Mouse (Mus musculus): ENCODE results near the gene Prkn. TPM values are rescaled to one million over a fixed set of nuclear protein-coding genes. Genes with fewer than 3 reads are reported as not detected.

Prkn gene
- polyA plus RNA-seq, 1 experiment from 2014 or later, result 3.5 TPM

DNA sequence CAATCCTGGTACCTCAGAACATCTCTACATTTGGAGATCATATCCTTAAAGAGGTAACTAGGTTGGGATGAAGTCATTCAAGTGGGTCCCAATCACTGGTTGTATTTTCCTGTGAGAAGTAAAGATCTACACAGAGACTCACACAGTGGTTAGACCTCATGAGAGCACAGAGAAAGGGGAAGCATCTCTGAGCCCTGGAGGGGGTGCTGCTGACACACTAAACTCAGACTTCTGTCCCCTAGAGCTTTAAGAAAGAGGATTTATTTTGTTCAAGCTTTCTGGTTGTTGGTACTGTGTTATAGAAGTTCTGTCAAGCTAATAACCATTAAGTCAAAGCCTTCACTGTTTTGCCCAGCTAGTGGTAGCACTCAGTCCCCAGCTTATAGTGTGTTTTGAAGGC, 1259.2 kb downstream of the Prkn start:
- Histone ChIP-seq H3K36me3 (ENCODE audit: control insufficient read depth, insufficient read depth, low read length) (no peaks in the 10 kb centered on the region), H3K9ac (ENCODE audit: low read length) (no peak overlapping the region)
- no peak for ATAC-seq (ENCODE audit: insufficient number of reproducible peaks, insufficient read depth, low FRiP score, low read depth)

GRCm38 (mm10) chr17:12102326-12102725, 1262.1 kb downstream of the Prkn start:
- no peak for ATAC-seq (ENCODE audit: insufficient number of reproducible peaks, insufficient read depth, low FRiP score, low read depth)
- no peaks in the 10 kb centered on the region for H3K27me3 ChIP-seq (ENCODE audit: control insufficient read depth, insufficient read depth, low read length)
- no peak overlapping the region for H3K27ac ChIP-seq (replicated peaks in 1 of 2; ENCODE audit: control insufficient read depth in 1 of 2, insufficient read depth in 1 of 2, low read depth in 2 of 2, low read length in 2 of 2)
- H3K4me2 ChIP-seq (ENCODE audit: low read length), result no peak overlapping the region
- no peaks in the 10 kb centered on the region for H3K36me3 ChIP-seq (ENCODE audit: control insufficient read depth, insufficient read depth, low read length)
- no peak overlapping the region for H3K9ac ChIP-seq (ENCODE audit: low read length)
- no peak overlapping the region for H3K4me3 ChIP-seq (ENCODE audit: control insufficient read depth in 1 of 2, insufficient read depth in 1 of 2, low read depth in 1 of 2, low read length in 2 of 2)
- 91% methylated on average over 10 of the region's 10 CpGs for WGBS
- H3K9me3 ChIP-seq (ENCODE audit: control insufficient read depth, low read length), result 0 out of 2 replicates have a peak, but pooled peaks cover 4% of the 10 kb centered on the region
- no peaks in the 10 kb centered on the region for H3K4me1 ChIP-seq (ENCODE audit: control insufficient read depth in 2 of 2, insufficient read depth in 2 of 2, low read length in 2 of 2)

More for the DNA sequence above, 1259.2 kb downstream of the Prkn start:
- H3K9me3 ChIP-seq (ENCODE audit: control insufficient read depth, low read length), result 0 out of 2 replicates have a peak, but pooled peaks cover 4% of the 10 kb centered on the region
- H3K27me3 ChIP-seq (ENCODE audit: control insufficient read depth, insufficient read depth, low read length), result no peaks in the 10 kb centered on the region
- no peaks in the 10 kb centered on the region for H3K4me1 ChIP-seq (ENCODE audit: control insufficient read depth in 2 of 2, insufficient read depth in 2 of 2, low read length in 2 of 2)
- H3K4me2 ChIP-seq (ENCODE audit: low read length), result no peak overlapping the region
- H3K27ac ChIP-seq (replicated peaks in 1 of 2; ENCODE audit: control insufficient read depth in 1 of 2, insufficient read depth in 1 of 2, low read depth in 2 of 2, low read length in 2 of 2), result no peak overlapping the region
- H3K4me3 ChIP-seq (ENCODE audit: control insufficient read depth in 1 of 2, insufficient read depth in 1 of 2, low read depth in 1 of 2, low read length in 2 of 2), result no peak overlapping the region

DNA sequence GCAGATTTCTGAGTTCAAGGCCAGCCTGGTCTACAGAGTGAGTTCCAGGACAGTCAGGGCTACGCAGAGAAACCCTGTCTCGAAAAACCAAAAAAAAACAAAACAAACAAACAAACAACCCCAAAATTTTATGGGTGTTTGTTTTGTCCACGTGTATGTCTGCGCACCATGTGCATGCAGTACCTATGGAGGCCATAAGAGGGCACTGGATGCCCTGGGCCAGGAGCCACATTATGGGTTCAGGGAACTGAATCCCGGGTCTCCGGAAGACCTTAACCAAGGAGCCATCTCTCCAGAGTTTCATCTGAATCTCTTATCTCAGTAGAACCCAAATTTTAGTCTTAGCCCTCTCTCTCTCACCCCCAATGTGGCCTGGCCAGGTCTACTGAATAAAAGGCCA, 1263.6 kb downstream of the Prkn start:
- WGBS, result 75% methylated on average over 6 of the region's 6 CpGs
- Histone ChIP-seq H3K27ac (replicated peaks in 1 of 2; ENCODE audit: control insufficient read depth in 1 of 2, insufficient read depth in 1 of 2, low read depth in 2 of 2, low read length in 2 of 2) (no peak overlapping the region), H3K9ac (ENCODE audit: low read length) (no peak overlapping the region), H3K36me3 (ENCODE audit: control insufficient read depth, insufficient read depth, low read length) (no peaks in the 10 kb centered on the region), H3K4me3 (ENCODE audit: control insufficient read depth in 1 of 2, insufficient read depth in 1 of 2, low read depth in 1 of 2, low read length in 2 of 2) (no peak overlapping the region), H3K27me3 (ENCODE audit: control insufficient read depth, insufficient read depth, low read length) (no peaks in the 10 kb centered on the region), H3K4me2 (ENCODE audit: low read length) (no peak overlapping the region), H3K4me1 (ENCODE audit: control insufficient read depth in 2 of 2, insufficient read depth in 2 of 2, low read length in 2 of 2) (no peaks in the 10 kb centered on the region), H3K9me3 (ENCODE audit: control insufficient read depth, low read length) (0 out of 2 replicates have a peak, but pooled peaks cover 4% of the 10 kb centered on the region)
- ATAC-seq (ENCODE audit: insufficient number of reproducible peaks, insufficient read depth, low FRiP score, low read depth), result no peak

DNA sequence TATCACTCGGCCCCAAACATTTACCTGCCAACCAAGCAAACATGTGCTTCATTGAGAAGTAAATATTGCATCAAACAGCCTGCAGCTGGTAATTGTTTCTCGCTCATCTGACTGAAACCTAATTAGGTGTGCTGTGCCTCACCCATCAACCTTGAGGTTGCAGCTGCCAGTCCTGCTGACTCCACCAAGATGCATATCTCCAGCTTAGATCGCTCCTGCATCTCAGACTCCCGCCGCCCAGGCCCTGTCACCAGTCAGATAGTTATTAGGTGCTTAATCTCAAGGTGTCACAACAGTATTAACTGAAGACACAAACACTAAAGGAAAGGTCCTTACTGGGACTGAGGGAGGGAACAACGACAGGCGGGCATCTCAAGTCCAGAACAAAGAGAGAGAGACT, 1264.1 kb downstream of the Prkn start:
- WGBS, result 70% methylated on average over 7 of the region's 7 CpGs
- no peak for ATAC-seq (ENCODE audit: insufficient number of reproducible peaks, insufficient read depth, low FRiP score, low read depth)
- H3K36me3 ChIP-seq (ENCODE audit: control insufficient read depth, insufficient read depth, low read length), result no peaks in the 10 kb centered on the region

DNA sequence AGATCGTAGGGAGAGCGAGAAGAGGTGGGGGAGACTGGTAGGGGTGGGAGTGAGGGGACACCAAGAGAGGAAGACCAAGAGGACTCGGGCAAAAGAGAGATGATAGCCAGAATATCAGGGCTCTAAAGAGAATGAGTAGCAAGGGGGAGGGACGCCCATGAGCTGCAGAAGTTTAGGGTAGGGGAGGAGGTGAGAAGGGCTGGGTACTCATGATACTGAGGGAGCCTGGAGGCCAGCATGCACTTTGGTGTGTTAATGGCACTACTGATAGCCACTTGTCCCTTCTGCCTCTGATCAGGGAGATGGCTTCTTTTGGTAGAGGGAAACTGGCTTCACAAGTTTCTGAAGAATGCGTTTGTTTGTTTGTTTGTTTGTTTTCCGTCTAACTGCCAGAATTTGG, 1264.5 kb downstream of the Prkn start:
- Histone ChIP-seq H3K4me2 (ENCODE audit: low read length) (no peak overlapping the region), H3K36me3 (ENCODE audit: control insufficient read depth, insufficient read depth, low read length) (no peaks in the 10 kb centered on the region), H3K27me3 (ENCODE audit: control insufficient read depth, insufficient read depth, low read length) (no peaks in the 10 kb centered on the region), H3K4me1 (ENCODE audit: control insufficient read depth in 2 of 2, insufficient read depth in 2 of 2, low read length in 2 of 2) (no peaks in the 10 kb centered on the region), H3K27ac (replicated peaks in 1 of 2; ENCODE audit: control insufficient read depth in 1 of 2, insufficient read depth in 1 of 2, low read depth in 2 of 2, low read length in 2 of 2) (no peak overlapping the region), H3K9ac (ENCODE audit: low read length) (no peak overlapping the region), H3K4me3 (ENCODE audit: control insufficient read depth in 1 of 2, insufficient read depth in 1 of 2, low read depth in 1 of 2, low read length in 2 of 2) (no peak overlapping the region), H3K9me3 (ENCODE audit: control insufficient read depth, low read length) (0 out of 2 replicates have a peak, but pooled peaks cover 4% of the 10 kb centered on the region)
- ATAC-seq (ENCODE audit: insufficient number of reproducible peaks, insufficient read depth, low FRiP score, low read depth), result no peak
- WGBS, result 76% methylated on average over 6 of the region's 6 CpGs

More for the DNA sequence above, 1264.1 kb downstream of the Prkn start:
- H3K9me3 ChIP-seq (ENCODE audit: control insufficient read depth, low read length), result 0 out of 2 replicates have a peak, but pooled peaks cover 4% of the 10 kb centered on the region
- H3K4me3 ChIP-seq (ENCODE audit: control insufficient read depth in 1 of 2, insufficient read depth in 1 of 2, low read depth in 1 of 2, low read length in 2 of 2), result no peak overlapping the region
- H3K9ac ChIP-seq (ENCODE audit: low read length), result no peak overlapping the region
- H3K27me3 ChIP-seq (ENCODE audit: control insufficient read depth, insufficient read depth, low read length), result no peaks in the 10 kb centered on the region
- H3K4me1 ChIP-seq (ENCODE audit: control insufficient read depth in 2 of 2, insufficient read depth in 2 of 2, low read length in 2 of 2), result no peaks in the 10 kb centered on the region
- no peak overlapping the region for H3K4me2 ChIP-seq (ENCODE audit: low read length)
- no peak overlapping the region for H3K27ac ChIP-seq (replicated peaks in 1 of 2; ENCODE audit: control insufficient read depth in 1 of 2, insufficient read depth in 1 of 2, low read depth in 2 of 2, low read length in 2 of 2)

DNA sequence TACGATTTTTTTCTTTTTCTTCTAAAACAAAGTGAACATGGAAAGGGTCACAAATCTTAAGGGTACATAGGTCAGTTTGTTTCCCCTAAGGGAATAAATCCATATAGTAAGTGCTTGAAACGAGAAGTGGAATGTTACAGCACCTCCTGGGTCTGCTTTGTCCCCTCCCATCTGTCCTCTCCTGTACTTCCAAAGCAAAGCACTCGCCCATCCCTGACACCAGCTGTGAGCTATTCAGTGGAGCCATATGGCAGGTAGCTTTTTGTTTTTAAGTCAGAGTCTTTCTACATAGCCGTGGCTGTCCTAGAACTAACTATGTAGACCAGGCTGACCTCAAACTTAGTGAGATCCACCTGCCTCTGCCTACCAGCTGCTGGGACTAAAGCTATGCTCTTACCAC, 1266.1 kb downstream of the Prkn start:
- Histone ChIP-seq H3K27ac (replicated peaks in 1 of 2; ENCODE audit: control insufficient read depth in 1 of 2, insufficient read depth in 1 of 2, low read depth in 2 of 2, low read length in 2 of 2) (no peak overlapping the region), H3K4me1 (ENCODE audit: control insufficient read depth in 2 of 2, insufficient read depth in 2 of 2, low read length in 2 of 2) (no peaks in the 10 kb centered on the region), H3K9me3 (ENCODE audit: control insufficient read depth, low read length) (no peaks in the 10 kb centered on the region), H3K27me3 (ENCODE audit: control insufficient read depth, insufficient read depth, low read length) (no peaks in the 10 kb centered on the region), H3K9ac (ENCODE audit: low read length) (no peak overlapping the region), H3K4me2 (ENCODE audit: low read length) (no peak overlapping the region), H3K36me3 (ENCODE audit: control insufficient read depth, insufficient read depth, low read length) (no peaks in the 10 kb centered on the region), H3K4me3 (ENCODE audit: control insufficient read depth in 1 of 2, insufficient read depth in 1 of 2, low read depth in 1 of 2, low read length in 2 of 2) (no peak overlapping the region)
- ATAC-seq (ENCODE audit: insufficient number of reproducible peaks, insufficient read depth, low FRiP score, low read depth), result no peak
- WGBS, result 54% methylated on average over 4 of the region's 4 CpGs

Other genes starting within 250 kb of the Prkn start
- 1.0 and 1.2 TPM in 2 replicates for gene Pacrg, start 73 bp upstream of the Prkn start, polyA plus RNA-seq (2014; fragmentation: Nextera tagmentation; extraction: Ambion mirVana)